Mouse (Mus musculus): ENCODE measurements around the gene Rbfox3.

Gene Rbfox3

DNA sequence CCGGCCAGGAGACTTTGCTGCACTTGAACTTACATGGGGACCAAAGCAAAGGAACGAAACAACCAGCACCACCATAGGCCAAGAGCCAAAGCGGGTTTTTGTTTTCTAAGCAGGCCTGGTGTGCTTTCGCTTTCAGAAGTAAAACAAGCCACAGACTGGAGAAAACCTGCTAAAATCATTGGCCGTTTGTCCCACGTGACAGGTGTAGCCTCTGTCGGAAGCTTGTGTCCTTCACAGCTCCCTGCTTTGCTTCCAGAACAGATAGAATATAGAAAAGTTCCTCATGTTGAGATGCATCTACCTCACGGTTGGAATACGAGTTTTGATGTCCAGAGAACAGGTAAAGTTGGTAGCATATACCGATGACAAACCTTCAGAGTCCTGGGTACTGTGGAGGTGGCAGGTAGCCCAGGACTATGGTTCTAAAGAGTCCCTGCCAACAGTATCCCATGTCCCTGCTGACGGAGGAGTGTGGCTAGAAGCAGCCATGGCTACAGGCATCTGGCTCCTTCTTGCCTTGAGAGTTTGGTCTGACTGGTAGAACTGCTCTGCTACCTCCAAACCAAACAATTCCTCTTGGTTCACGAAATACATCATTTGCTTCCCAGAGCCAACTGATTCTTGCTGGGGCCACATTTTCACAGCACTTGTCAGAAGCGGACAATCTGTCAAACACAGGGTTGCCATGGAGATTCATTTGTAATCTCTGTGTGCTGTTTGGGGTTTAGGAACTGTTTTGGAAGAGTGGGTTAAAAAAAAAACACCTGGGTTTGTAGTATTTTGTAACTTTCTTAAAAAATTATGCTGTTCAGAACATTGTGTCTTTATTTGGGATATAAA lies 258.8 kb downstream of the Rbfox3 start:
- DNase-seq: no peak

DNA sequence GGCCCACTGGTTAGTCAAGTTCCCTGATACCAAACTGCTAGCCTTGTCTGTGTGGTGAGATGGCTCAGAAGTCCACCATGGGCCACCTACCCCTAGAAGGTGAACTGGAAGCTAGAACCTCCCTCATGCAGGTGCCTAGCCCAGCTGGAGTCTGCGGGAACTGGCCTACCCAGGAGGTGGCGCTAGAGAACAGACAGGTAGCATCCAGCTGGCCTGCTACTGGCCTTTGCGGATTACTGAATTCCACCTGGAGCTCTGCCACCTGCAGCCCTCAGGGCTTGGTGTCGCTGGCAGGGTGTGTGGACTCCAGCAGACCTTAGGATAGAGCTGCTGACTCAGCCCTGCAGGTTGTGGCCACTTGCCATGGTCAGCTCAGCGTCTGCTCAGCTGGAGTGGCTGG lies 263.0 kb downstream of the Rbfox3 start:
- DNase-seq: peak; percentile 74

DNA sequence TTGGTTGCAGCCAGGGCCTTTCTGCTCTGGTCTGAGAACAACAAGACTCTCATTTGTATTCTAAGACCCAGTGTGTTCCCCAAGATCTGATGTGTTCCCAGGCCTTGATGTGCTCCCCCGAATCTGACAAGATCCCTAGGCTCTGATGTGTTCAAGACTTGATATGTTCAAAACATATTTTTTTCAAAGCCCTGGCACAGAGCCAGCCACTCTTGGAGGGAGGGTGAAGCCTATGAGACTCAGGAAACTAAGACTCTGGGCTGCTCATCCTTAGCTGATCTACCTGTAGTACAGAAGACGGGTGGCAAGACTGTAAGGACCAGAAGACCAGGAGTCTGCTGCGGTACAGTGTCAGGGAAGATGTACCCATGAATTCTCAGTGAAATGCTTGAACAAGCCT lies 264.5 kb downstream of the Rbfox3 start:
- no peak for DNase-seq

DNA sequence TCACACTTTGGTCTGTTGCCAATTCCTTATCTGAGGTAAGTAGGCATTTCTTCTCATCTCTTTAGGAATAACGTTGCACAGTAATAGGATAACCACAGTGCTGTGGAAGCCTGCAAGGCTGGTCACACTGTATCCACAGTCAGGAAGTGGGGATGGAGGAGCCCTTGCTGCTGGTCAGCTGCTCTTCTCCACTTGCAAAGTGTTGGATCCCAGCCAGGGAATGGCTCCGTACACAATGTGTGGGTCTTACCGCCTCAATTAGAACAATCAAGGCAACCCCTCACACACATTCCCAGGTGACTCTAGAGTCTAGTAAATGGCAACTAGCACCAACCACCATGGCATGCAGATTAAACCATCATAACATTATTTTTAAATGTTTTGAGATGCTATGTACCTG lies 266.2 kb downstream of the Rbfox3 start:
- no peak for DNase-seq

DNA sequence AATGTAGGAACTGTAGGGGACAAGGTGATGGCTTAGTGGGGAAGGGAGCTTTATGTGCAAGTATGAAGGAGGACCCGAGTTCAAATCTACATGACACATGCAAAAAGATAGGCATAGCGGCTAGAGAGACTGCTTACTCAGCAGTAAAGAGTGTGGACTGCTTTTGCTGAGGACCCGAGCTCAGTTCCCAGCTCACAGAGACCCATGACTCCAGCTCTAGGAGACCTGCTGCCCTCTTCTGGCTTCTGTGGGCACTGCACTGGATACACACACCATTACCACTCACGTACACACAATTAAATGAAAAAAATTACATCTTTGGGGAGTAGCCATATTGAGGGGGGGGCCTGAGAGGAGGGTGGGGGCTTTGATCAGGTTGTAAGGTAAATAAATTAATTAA lies 270.7 kb downstream of the Rbfox3 start:
- no peak for DNase-seq

DNA sequence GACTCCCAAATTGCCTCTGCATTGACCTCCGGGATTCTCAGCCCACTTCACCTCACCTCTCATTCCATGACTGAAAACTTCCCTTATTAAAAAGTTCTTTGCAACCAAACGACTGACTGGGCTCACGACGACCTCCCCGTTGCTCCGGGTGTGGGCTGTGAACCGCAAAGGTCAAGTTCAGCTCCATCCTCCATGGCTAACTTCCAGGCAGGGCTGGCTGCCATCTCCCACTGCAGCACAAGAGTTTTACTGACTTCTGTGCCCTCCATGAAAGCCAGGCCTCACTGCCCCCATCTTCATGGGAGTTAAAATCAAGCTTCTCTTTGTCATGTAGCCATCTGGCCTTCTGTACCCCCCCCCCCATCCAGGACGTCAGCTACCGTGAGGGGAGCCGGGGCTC lies 273.7 kb downstream of the Rbfox3 start:
- peak; percentile 14 for DNase-seq

DNA sequence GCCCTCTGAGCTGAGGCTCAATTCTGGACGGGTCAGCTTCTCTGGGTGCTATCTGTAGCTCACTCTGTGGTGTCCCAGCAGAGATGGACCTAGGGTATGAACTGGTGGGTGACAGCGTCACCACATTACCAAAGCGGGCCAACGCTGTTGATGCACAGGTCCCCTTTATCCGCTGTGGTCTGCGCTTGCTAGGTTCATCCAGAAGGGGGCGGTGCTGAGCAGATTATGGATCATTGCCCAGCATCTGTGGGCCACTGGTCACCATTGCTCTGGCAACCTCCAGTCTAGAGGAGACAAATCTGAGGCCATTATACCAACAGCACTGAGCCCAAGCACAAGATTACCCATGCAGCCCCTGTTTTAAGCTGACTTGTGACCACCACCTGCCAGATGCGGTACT lies 276.8 kb downstream of the Rbfox3 start:
- DNase-seq: peak; percentile 4

DNA sequence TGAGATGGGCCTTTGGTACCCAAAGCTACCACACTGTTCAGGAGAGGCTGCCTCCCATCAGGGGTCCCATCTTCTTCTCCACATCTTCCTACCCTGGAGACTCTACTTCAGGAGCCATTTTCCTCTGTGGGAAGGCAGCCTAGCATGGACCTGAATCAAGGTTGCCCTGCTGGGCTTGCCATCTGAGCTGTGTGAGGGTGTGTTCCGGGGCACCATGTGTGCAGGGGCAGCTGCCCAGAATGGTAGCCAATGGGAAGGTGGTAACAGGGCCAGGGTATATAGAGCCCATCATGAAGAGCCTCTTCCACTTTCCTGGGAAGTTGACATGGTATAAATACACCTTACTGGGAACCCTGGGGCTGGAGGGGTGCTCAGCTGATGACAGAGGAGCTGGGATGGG lies 281.7 kb downstream of the Rbfox3 start:
- DNase-seq: no peak

DNA sequence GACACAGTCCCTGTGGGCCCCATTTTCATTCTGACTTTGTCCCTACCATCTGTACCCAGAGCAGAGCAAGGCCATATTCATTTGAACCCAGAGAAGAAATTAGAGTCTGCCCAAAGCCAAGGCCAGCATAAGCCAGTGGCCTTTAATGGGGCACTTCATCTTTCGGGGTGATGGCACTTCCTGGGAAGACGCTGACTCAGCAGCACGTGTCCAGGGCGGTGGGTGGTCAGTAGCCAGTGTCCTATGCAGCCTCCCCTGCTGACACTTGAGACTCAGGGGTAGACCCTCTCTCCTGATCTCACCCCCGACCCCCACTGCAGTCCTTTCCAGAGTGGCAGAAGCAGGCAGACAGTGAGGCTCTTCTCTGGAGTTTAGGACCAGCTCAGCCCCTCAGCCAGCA lies 283.9 kb downstream of the Rbfox3 start:
- no peak for DNase-seq

DNA sequence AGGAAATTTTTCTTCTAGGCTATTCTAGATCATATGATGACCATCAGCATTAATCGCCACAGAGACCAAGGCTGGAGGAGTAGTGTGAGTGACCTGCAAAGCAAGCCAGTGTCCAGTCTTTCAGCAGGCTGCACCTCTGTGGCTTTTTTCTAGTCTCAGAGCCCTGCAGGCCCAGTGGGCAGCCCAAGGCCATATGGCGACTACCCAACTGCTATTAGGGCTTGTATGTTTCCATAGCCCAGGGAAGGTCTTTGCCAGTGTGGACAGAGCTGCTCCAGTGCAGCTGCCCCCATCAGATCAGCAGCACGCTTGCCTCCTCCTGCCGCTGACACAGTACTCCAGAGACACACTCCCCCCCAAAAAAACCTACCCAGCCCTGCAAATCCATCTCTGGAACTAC lies 290.5 kb downstream of the Rbfox3 start:
- DNase-seq: no peak

DNA sequence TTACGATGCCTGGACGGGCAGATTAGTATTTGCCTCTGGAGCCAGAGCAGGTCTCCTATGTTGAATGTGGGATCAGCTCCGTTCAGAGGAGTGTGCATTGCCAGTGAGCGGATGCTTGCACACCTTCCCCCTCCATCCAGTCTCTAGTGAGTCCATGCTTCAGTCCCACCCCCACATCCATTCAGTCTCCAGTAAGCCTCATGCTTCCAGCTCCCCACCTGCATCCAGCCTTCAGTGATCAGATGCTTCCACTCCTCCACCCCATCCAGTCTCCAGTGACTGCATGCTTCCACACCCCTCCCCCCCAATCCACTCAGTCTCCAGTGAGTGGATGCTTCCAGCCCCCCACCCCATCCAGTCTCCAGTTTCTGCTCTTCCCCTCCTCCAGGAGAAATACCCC lies 297.3 kb downstream of the Rbfox3 start:
- no peak for DNase-seq

DNA sequence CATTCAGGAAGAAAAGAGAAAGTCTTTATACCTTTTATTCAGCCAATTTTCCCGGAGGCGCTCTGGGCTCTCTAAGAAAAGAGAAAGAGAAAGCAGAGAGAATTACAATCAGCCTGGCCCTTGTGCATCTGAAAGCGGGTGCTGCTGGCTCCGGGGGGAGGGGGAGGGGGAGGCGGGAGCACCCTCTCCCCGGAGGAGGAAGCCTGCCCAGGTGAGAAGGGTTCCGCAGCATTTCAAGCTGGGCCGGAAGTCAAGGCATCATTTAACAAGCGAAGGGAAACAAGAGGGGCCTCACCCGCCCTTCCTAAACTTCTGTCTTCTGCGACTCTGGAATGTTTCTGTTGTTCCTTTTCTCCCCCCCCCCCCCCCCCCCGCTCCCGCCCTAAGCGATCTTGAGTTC lies 301.3 kb downstream of the Rbfox3 start:
- no peak for DNase-seq

DNA sequence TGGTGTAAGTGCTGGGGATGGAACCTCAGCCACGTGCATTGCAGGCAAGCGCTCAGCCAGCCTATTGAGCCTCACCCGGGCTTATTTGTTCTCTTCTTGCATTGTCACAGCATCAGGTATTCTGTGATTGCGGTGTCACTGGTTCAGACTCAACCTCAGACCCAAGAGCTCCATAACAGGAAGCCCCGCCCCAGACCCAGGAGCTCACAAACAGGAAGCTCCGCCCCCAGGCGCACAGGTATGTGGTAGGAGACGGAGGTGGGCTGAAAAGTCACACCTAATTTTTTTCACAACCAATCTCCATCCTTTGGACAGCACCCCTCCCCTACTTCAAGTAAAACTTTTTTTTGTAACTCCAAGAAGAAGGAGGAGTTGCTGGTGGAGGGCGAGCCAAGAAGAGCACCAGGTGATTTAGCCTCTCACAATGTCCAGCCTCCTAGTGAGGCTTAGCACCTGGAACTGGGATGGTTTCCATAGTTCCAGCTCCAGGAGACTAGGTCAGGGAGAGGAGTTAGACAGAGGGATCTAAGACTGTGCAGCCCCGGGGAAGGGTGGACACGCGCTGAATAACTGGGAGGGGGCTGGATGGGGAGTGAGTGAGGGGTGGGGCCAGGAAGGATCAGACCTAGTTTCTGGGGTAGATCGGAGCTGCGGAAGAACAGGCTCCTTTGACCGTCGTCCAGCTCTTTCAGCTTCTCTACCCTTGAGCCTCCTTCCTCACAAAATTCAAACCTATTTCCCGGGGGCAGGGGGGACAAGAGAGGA lies 302.0 kb downstream of the Rbfox3 start:
- no peak for DNase-seq

DNA sequence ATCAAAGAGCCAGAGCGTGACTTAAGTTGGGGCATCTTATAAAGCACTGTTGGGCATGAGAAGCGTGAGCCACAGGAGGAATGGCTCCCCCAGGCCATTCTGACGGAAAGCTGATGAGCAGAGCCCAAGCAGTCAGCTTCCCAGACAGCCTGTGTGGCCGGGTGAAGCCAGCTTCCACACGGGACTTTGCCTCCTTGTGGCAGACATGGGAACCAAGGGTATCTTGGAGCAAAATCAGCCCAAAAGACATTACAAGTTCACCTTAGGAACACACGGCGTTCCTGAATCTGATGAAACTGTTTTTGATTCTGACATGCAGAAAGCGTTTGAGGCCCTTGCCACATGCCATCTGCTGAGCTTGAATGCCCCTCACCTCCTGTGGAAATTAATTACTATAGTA lies 303.5 kb downstream of the Rbfox3 start:
- DNase-seq: no peak

DNA sequence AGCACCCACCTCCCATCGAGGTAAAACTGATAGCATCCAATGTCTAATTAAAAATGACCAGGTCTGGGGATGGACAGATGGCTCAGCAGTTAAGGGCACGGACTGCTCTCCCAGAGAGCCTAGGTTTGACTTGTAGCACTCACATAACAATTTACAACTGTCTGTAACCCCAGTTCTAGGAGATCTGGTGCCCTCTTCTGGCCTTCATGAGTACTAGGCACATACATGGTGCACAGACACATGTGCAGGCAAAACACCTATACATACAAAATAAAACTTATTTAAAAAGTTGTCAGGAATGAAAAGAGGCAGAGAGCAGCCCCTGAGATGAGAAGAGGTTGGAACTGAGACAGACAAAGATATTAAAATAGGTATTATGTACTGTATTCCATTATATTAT lies 305.8 kb downstream of the Rbfox3 start:
- DNase-seq: no peak

DNA sequence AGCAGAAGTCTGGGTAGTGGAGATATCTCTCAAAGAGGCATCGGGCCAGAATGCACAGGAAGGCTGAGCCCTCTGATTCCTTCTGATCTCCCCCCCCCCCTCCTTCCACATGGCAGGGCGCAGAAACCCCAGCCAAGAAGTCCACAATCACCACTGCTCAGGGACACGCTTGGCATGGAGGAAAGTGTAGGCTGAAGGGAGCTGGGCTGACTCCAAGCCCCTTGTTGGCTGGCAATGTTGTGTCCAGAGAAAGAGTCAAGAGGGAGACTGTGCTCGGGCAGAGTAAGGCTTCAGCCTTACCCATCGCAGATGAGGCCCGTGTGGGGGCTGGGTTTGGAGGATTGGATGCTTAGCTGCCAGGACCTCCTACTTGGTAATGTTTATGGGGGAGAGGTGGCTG lies 307.2 kb downstream of the Rbfox3 start:
- DNase-seq: no peak

DNA sequence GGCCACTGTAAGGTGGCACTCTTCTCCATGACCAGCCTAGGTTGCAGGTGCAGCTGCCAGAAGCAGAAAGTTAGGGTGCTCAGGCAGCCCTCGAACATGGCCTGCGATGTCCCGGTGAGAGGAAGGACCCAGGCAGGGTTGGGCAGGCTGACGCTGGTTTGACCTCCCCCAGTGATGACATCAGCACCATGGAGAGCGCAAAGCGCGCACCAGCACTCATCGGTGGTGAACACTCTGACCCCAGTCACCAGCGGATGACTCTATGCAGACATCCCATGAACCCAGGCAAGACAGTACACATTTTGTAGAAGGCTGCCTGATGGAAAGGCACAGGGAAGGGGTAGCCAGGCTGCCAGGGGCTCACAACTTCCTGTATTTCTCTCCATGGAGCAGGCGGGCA lies 308.3 kb downstream of the Rbfox3 start:
- peak; percentile 9 for DNase-seq

DNA sequence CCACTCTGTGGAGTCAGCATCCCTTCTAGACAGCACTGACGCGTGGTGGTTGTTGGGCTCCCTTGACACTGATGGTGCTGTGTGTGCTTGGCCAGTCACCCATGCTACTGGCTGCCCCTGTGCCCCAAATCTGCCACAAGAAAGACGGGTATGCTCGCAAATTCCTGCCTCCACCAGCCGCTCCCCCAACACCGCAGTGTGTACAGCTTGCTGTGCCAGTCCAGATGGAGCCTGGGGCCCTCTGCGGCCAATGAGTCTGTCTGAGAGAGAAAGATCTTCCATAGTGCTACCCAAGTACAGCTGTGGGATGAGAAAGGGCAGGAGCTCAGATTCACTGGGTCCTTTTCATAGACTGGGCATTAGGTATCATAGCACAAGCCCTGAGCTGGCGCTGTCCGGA lies 309.9 kb downstream of the Rbfox3 start:
- no peak for DNase-seq

DNA sequence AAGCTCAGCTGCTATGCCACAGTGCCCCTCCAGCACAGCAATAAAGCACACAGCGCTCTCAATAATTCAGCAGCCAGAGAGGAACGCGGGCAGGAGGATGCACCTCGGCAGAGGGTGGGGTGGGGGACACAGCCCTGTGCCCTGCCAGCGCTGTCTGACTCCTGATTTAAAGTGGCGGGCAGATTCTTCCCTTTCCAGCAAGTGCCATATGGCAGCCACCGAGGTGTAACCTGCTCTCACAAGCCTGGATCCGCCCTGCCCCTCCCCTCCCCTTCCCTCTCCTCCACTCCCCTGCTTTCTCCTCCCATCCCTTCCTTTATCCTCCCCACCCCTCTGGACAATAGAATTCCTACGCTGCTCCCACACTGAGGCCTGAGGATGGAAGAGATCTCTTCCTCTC lies 311.2 kb downstream of the Rbfox3 start:
- no peak for DNase-seq

DNA sequence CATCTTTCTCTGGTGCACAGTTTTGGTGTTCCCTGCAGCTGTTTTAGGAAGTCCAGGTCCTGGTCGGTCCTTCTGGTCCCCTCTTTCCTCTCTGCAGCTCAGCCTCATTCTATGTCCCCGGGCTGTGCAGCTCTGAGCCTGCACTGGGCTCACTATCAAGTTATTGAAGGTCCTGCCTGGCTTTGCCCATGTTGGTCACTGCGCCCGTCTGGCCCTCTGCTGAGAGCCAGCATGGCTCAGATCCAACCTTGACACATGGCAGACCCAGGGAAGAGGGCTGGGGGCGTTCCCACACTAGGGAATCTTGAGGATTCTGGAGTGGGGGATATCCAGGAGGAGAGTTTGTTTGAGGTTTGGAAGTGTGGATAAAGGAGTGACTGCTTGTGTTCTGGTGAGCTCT lies 312.7 kb downstream of the Rbfox3 start:
- DNase-seq: no peak

DNA sequence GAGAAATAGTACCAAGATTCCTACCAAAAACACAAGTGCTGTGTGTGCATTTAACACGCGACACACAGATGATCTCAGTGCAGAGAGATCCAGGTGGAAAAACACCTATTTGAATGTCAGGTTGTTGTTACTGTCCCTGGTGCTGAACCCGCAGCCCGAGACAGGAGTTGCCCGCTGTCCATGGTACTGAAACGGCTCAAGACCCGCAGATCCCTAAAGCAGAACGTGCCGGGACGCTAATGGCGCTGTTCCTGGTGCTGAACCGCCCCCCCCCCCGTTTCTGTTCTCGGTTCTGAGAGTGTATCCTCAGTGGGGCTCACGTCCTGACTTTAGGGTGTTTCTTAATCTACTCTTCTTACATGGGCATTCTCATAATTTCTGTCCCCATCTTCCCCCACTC lies 326.6 kb downstream of the Rbfox3 start:
- peak; percentile 83 for DNase-seq

DNA sequence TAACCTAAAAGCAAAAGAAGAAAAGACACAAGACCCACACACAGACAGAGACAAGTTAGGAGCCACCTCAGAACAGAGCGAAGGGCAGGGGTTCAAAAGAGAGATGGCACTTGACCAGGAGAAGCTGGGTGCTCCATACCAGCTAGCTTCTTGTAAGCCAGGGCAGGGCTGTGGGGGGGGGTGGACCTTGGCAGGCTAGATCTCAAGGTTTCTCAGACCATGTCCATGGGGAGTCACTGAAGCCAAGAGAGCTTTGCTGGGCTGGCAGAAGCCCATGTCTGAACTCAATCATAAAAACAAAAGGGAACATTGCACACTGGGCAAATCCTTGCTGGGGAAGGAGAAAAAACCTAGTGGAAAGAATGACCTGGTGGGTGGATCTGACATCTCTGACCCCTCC lies 327.4 kb downstream of the Rbfox3 start:
- no peak for DNase-seq

DNA sequence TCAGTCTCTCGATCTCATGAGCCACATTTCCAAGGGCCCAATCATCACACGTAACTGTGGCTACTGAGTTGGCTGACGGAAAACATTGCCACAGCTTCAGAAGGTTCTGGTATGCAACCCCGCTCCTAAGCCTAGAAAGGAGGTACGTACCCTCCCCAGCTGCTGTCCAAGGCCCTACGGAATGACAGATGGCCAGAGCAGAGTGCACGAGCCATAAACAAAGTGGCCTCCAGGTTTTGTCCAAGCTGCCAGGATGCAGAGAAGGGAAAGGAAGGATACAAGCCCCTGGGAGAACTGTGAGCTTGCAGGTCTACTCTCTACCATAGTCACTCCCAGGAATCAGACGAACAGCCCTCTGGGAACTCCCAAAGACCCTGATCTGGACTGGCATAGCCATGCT lies 327.8 kb downstream of the Rbfox3 start:
- DNase-seq: no peak

DNA sequence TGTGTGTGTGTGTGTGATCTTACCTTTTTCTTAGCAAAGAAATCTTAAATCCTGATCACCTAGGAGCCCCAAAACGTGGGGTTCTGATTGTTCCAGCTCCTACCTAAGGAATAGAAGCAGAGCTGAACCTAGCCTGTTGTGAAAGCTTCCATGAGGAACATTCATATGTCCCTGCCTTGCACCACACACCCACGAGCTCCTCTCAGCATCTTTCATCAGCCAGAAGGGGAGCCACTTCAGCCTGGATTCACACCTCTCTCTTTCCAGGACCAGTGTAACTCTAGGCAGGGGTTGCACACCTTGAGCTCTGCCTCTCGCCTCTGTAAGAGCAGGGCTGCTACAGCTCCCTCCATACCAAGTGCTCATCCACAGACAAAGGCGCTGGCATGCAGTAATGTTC lies 330.4 kb downstream of the Rbfox3 start:
- DNase-seq: no peak

DNA sequence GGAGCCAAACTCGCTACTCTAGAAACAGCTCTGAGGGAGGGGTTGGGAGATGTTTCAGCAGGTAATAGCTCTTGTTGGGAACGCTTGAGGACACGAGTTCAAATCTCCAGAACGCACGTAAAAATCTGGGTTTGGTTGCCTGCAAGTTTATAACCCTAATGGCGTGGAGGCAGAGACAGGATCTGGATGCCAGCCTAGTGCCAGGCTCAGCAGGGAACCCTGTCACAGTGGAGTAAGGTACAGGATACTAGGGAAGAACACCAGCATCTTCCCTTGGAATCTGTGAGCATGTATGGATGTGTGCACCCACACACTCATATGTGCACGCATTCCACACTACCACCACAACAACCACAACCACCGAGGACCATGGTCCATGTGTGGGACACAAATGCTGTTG lies 331.8 kb downstream of the Rbfox3 start:
- DNase-seq: no peak

All from kidney, adult 9 months (tissue).